Mouse (Mus musculus) lung, postnatal 0 days (tissue): ENCODE data around the gene Krt8.

Experiments used
- CTCF ChIP-seq: IDR thresholded peaks from 2 replicates; pipeline ENCODE4 v1.5.1; 2016; ENCODE audit warnings: antibody characterized with exemption, mild to moderate bottlenecking
- EP300 ChIP-seq: IDR thresholded peaks from 2 replicates; pipeline ENCODE4 v1.6.1; 2016; ENCODE audit warnings: antibody characterized with exemption, mild to moderate bottlenecking, control low read depth

GRCm38 (mm10) chr15:101994365-101994764 is 9.9 kb downstream of the Krt8 start:
- no peak for TF ChIP-seq CTCF
- TF ChIP-seq EP300 = no peak
